Mouse (Mus musculus) G1E (cell line): ENCODE results near the gene Rlbp1. TPM values are rescaled to one million over a fixed set of nuclear protein-coding genes. Genes with fewer than 3 reads are reported as not detected.
A peak's percentile ranks its signal among the peaks of the same experiment; 100 is the strongest.

Experiments used
- ATAC-seq: 2 replicates; pipeline ENCODE4 v1.8.0; 2016; ENCODE audit warnings: mild to moderate bottlenecking; ENCODE audit not compliant: insufficient number of reproducible peaks, poor library complexity, low FRiP score, severe bottlenecking; ENCODE audit errors: extremely low read depth
- DNase-seq: peaks from one replicate; pipeline ENCODE4 v3.0.0; 2012; ENCODE audit warnings: low spot score
- H3K27me3 ChIP-seq: 2 replicates; pipeline ENCODE4 v1.6.1; 2012; ENCODE audit warnings: mild to moderate bottlenecking, low read length, inconsistent platforms; ENCODE audit not compliant: insufficient read depth
- H3K36me3 ChIP-seq: replicated peaks from 2 replicates; pipeline ENCODE3; 2012; ENCODE audit warnings: mild to moderate bottlenecking, inconsistent platforms
- H3K4me1 ChIP-seq: 2 replicates; pipeline ENCODE4 v1.6.1; 2012; ENCODE audit warnings: low read depth, low read length, inconsistent platforms, mixed read lengths; ENCODE audit not compliant: insufficient read depth
- H3K4me3 ChIP-seq: 2 replicates; pipeline ENCODE4 v1.5.1; 2012; ENCODE audit warnings: low read depth, mild to moderate bottlenecking, inconsistent platforms, low read length, moderate library complexity, mixed read lengths
- H3K9me3 ChIP-seq: replicated peaks from 2 replicates; pipeline ENCODE4 v1.6.1; 2012; ENCODE audit warnings: inconsistent platforms
- CTCF ChIP-seq: IDR thresholded peaks from 2 replicates; pipeline ENCODE4 v1.5.1; 2012; ENCODE audit warnings: low read depth, low read length, inconsistent platforms, mixed read lengths
- GATA1 ChIP-seq: IDR thresholded peaks from 2 replicates; pipeline ENCODE4 v1.6.1; 2012; ENCODE audit warnings: borderline replicate concordance, low read length, inconsistent platforms, mixed read lengths
- GATA2 ChIP-seq: IDR thresholded peaks from 2 replicates; pipeline ENCODE4 v1.6.1; 2012; ENCODE audit warnings: low read depth, low read length, inconsistent platforms, borderline replicate concordance
- POLR2AphosphoS5 ChIP-seq: IDR thresholded peaks from 2 replicates; pipeline ENCODE4 v1.6.1; 2012; ENCODE audit warnings: low read depth, low read length, inconsistent platforms; ENCODE audit not compliant: insufficient replicate concordance
- TAL1 ChIP-seq: conservative IDR thresholded peaks from 2 replicates; pipeline ENCODE4 v1.6.1; 2012; ENCODE audit warnings: low read depth, low read length, inconsistent platforms, mixed read lengths
- polyA plus RNA-seq: library from polyadenylated mRNA; stranded (reverse); fragments of >175 nt; gene quantifications from 2 replicates; pipeline ENCODE4 v1.2.3, GENCODE M21; 2012
- total RNA-seq, 2 experiments: library from RNA; stranded (forward) in 1 of 2; stranded (reverse) in 1 of 2; fragments of 200-1000 nt in 1 of 2; fragments of >200 nt in 1 of 2; fragmentation: Nextera tagmentation in 1 of 2; gene quantifications; 2 replicates each; pipeline ENCODE4 v1.2.3; 2014 to 2017

Rlbp1 gene
- total and polyA plus RNA-seq, 3 experiments: not detected

DNA sequence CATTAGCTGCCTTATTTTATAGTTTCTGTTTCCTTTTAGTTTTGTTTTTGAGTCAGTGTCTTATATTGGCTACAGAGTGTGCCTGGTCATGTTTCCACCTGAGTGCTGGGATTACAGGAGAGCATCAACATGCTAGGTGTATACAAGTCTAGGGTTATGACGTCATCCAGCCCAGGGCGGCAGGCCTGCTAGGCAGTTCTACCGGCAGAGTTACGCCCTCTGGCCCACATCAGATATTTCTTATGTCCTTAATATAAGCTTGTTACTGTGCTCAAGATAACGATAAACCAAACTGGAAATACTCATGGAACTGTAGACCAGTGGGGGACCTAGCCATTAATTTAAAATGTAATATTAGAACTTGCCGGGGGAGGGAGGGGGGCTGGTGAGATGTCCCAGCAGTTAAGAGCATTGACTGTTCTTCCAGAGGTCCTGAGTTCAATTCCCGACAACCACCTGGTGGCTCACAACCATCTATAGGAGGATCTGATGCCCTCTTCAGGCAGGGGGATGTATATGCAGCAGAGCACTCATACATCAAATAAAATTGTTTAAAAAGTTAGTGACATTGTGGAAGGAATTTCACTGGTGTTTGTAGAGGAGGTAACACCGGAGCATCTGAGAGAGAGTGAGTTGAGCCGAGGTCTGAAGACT, 6.1 kb upstream of the Rlbp1 start:
- Histone ChIP-seq H3K36me3 (peaks cover 34% of the 10 kb centered on the region), H3K4me3 (peak overlapping the region; percentile 84), H3K9me3 (no peaks in the 10 kb centered on the region), H3K4me1 (peaks cover 32% of the 10 kb centered on the region), H3K27me3 (peaks cover 5% of the 10 kb centered on the region)
- TF ChIP-seq TAL1 (no peak), CTCF (no peak), GATA1 (no peak), POLR2AphosphoS5 (no peak)
- ATAC-seq (peak; percentile 61), DNase-seq (peak; percentile 54)

DNA sequence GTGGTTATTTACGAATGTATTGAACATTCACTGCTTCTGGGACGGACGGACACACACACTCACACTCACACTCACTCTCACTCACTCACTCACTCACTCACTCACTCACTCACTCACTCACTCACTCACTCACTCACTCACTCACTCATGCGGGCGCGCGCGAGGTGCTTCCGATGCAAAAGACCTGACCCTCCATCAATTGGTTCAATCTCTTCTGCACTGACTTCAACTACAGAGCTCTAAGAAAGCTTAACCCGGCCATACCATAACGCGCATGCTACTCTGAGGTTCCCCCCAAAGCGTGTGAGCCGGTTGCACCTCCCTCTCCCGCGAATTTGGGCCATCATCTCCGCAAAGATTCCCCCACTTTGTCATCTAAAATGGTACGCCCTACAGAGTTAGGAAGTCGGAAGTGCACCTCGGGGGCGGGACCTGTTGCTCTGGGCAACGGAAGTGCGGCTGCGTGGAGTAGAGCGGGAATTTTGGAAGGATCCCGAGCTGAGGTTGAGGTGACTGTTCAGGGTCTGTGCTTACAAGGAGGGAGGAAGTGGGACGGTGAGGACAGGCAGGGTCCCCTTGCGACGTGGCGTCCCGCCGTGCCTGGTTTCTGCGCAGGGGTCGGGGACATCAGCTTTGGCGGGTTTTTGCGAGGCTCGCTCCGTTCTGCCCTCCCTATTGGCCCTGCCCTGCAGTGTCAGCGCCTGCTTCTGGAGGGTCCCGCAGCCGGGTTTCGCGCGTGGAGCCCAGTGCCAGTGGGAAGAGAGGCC, 5.2 kb upstream of the Rlbp1 start, which contains the start of gene Fanci:
Fanci (plus strand) TSS at position 47 of the 767 bp plus-strand sequence.
- DNase-seq (peak; percentile 82), ATAC-seq (peak; percentile 77)
- peaks cover 25% of the 10 kb centered on the region for H3K36me3 ChIP-seq
- H3K27me3 ChIP-seq: peaks cover 14% of the 10 kb centered on the region
- H3K9me3 ChIP-seq: no peaks in the 10 kb centered on the region
- no peak for TF ChIP-seq GATA1
- TF ChIP-seq TAL1: no peak
- no peak for TF ChIP-seq CTCF
- no peak for TF ChIP-seq GATA2
- TF ChIP-seq POLR2AphosphoS5: no peak
- peak within 1 kb of the TSS; percentile 84 for H3K4me3 ChIP-seq
- H3K4me1 ChIP-seq: peaks cover 32% of the 10 kb centered on the region

DNA sequence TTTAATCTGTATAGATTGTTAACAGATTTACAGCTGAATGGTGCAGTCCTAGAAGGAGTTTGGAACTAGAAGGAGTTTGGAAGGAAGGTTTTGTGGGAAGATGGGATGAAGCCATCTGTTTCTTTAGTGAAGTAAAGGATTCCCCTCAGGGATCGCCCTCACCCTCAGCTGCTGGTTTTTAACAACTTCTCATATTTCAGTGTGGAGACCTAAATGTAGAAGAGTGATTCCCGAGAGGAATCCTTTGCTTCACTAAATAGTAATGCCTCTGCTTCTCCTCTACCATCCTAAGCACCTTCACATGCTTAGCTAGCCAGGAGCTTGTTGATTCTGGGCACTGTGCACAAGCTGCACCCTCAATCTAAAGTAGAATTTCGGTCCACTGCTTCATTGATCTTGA, 4.6 kb upstream of the Rlbp1 start:
- Histone ChIP-seq H3K4me1 (peaks cover 32% of the 10 kb centered on the region), H3K4me3 (peak overlapping the region; percentile 84), H3K9me3 (no peaks in the 10 kb centered on the region), H3K36me3 (peaks cover 21% of the 10 kb centered on the region), H3K27me3 (peaks cover 20% of the 10 kb centered on the region)
- no peak for ATAC-seq
- TF ChIP-seq TAL1: no peak
- TF ChIP-seq POLR2AphosphoS5: no peak
- TF ChIP-seq CTCF: no peak
- no peak for TF ChIP-seq GATA2
- no peak for TF ChIP-seq GATA1
- DNase-seq: peak; percentile 9

DNA sequence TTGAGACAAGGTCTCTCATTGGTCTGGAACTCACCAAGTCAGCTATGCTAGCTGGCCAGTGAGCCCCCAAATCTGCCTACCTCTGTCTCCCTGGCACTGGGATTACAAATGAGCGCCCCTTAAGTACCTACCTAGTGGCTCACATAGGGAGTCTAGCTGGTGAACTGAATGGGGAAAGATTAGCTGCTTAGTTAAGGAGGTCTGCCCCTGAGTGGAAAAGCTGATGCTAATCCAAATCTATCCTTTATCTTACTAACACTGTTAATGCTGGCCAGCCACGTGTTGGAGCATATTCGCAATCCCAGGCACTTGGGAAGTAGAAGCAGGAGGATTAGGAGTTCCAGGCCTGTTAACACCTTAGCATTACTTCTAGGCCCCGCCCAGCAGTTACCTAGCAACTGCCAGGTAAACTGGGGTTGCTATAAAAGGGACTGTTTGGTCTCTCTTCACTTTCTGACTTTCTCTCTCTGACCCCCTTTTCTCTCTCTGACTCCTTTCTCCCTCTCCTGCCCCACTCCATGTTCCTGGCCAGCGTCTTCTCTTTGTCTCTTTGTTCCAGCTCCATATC, 3.4 kb upstream of the Rlbp1 start:
- ATAC-seq: no peak

DNA sequence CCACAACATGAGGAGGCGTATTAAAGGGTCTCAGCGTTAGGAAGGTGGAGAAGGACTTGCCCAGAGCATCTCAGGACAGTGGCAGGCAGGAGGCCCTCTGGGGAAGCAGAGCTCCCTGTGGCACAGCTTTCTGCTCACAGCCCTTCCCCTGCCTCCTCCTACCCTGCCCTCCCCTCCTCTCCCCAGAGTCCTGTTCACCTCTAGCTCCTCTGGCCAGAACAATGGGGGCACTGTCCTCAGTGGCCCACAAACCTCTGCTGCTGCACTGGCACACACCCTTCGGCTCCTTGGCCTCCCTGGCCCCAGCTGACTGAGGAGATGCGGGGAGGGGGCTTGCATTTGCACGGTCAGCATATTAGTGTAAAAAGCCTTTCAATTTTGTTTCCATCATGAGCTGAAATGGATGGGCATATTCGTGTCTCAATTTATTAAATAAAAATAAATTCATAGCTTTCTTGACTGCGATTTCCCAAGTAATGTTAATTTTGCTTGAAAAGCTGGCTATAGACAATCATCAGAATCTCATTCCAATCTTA, 1.9 kb upstream of the Rlbp1 start:
- H3K4me3 ChIP-seq: no peak overlapping the region
- DNase-seq (no peak), ATAC-seq (no peak)
- no peak for TF ChIP-seq TAL1
- TF ChIP-seq CTCF: no peak
- no peak for TF ChIP-seq POLR2AphosphoS5
- TF ChIP-seq GATA2: no peak
- TF ChIP-seq GATA1: no peak
- H3K27me3 ChIP-seq: peaks cover 41% of the 10 kb centered on the region
- peaks cover under 1% of the 10 kb centered on the region for H3K36me3 ChIP-seq
- no peaks in the 10 kb centered on the region for H3K9me3 ChIP-seq
- H3K4me1 ChIP-seq: peaks cover 24% of the 10 kb centered on the region

More for the DNA sequence above, 3.4 kb upstream of the Rlbp1 start:
- no peak for TF ChIP-seq GATA1
- no peak for TF ChIP-seq POLR2AphosphoS5
- no peak for TF ChIP-seq CTCF
- no peak for TF ChIP-seq GATA2
- TF ChIP-seq TAL1: no peak
- peaks cover 27% of the 10 kb centered on the region for H3K27me3 ChIP-seq
- DNase-seq: no peak
- H3K4me1 ChIP-seq: peaks cover 32% of the 10 kb centered on the region
- no peaks in the 10 kb centered on the region for H3K9me3 ChIP-seq
- peaks cover 12% of the 10 kb centered on the region for H3K36me3 ChIP-seq
- H3K4me3 ChIP-seq: no peak overlapping the region

DNA sequence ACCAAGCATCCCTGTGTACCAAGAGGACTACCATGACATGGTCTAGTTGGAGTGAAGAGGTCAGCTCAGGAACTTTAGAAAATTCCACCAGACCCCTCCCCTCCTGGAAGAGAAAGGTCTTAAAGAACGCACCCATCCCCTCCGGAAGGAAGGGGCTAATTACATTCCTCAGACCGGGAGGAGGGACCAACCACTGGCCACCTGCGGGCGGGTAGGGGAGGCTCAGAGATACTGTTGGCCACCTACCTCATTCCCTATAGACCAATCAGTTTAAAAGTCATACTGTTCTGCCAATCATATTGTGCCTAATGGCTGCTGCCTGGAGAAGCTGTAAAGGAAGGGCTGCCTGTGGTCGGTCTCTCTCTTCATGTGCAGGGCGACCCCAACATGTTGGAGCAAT, 1.1 kb upstream of the Rlbp1 start:
- Histone ChIP-seq H3K9me3 (no peaks in the 10 kb centered on the region), H3K4me1 (peaks cover 17% of the 10 kb centered on the region), H3K36me3 (no peaks in the 10 kb centered on the region), H3K27me3 (peaks cover 48% of the 10 kb centered on the region), H3K4me3 (no peak overlapping the region)
- no peak for TF ChIP-seq POLR2AphosphoS5
- no peak for ATAC-seq
- no peak for DNase-seq
